In genomic region chr10:67095798-67096620, GRCm38 (mm10) we compare ENCODE assay signal across 8 mouse cellular contexts. TPM values are rescaled to one million over a fixed set of nuclear protein-coding genes. Genes with fewer than 3 reads are reported as not detected.
DNase-seq lines count a peak whose midpoint lies in the region; ATAC-seq lines count a peak whose summit lies in the region.

TSS of gene Jmjd1c (plus strand) at chr10:67096125.

- peak; percentile 46 for ATAC-seq in inflammation-experienced regulatory T-cells, adult 6 months
- peak; percentile 71 for ATAC-seq in megakaryocyte-erythroid progenitor cell, adult 5-6 weeks (replicated peaks; ENCODE audit: low FRiP score, low TSS enrichment, poor library complexity, severe bottlenecking)

- intact Hi-C loops in left cerebral cortex, postnatal 14 days (cut with DNase I): loop anchor here (5.0 kb wide), 2 partner anchors 39 to 184 kb away; no protein-coding TSS in a partner anchor

- peak; percentile 70 to 78 for DNase-seq in urinary bladder, adult 18-20 months (ENCODE audit: low spot score in 2 of 2)
- DNase-seq in urinary bladder, postnatal 10 days (ENCODE audit: low spot score): no peak
- DNase-seq in embryo, embryonic 11.5 days (ENCODE audit: low read depth, low spot score): peak; percentile 75
- peak; percentile 71 for DNase-seq in gastrocnemius, postnatal 25 days
- DNase-seq in left cerebral cortex, postnatal 14 days (ENCODE audit: low spot score in 2 of 2): peak; percentile 84
- peak; percentile 51 for DNase-seq in skeletal muscle tissue, adult 2 months (ENCODE audit: low read depth, low spot score)

RNA-seq across cellular contexts. Expression of gene Jmjd1c, which starts in this region (rescaled TPM):
- 10 to 100 TPM; 18.1 to 23.6 TPM for total RNA-seq in gastrocnemius, postnatal 25 days (2021)
- 10 to 100 TPM; 34.3 to 58.3 (median 45.7) TPM for polyA plus RNA-seq in inflammation-experienced regulatory T-cells, adult 6 months (2017; shearing (Covaris generic))
- total RNA-seq in left cerebral cortex, postnatal 14 days (2021): 10 to 100 TPM; 85.6 to 90.5 TPM
- total RNA-seq in megakaryocyte-erythroid progenitor cell, adult 5-6 weeks (2014; fragmentation: Nextera tagmentation): 163 and 165 TPM in 2 replicates
- total RNA-seq in megakaryocyte-erythroid progenitor cell, adult 5-6 weeks (2017): 109 and 163 TPM in 2 replicates
